Mouse (Mus musculus) activated CD4-positive, CD25-positive, alpha-beta regulatory T cell, adult 4 months (primary cell): ENCODE data around the gene Pmpca. TPM values are rescaled to one million over a fixed set of nuclear protein-coding genes. Genes with fewer than 3 reads are reported as not detected.
A peak's percentile ranks its signal among the peaks of the same experiment; 100 is the strongest.

Source experiments
- ATAC-seq: one replicate; pipeline ENCODE4 v1.8.0; 2017
- polyA plus RNA-seq, 2 experiments: library from polyadenylated mRNA; unstranded; fragments of 100-300 nt; shearing (Covaris generic); gene quantifications; one replicate each; pipeline ENCODE4 v1.2.1; 2017

The Pmpca gene
- polyA plus RNA-seq, result 10 to 100 TPM; 77.1 to 77.7 TPM

- ATAC-seq, result peak; percentile 89
Measured at GRCm38 (mm10) chr2:26389154-26389690, at the start of gene Pmpca, which contains the start of gene Entr1. Pmpca (plus strand) TSS chr2:26389339. Entr1 (minus strand) TSS chr2:26389316.

- no peak for ATAC-seq
Measured at GRCm38 (mm10) chr2:26341510-26341981, 47.6 kb upstream of the Pmpca start.

- ATAC-seq, result no peak
Measured at GRCm38 (mm10) chr2:26342044-26342443, 47.1 kb upstream of the Pmpca start.

- no peak for ATAC-seq
Measured at GRCm38 (mm10) chr2:26342609-26343490, 46.3 kb upstream of the Pmpca start.

GRCm38 (mm10) chr2:26348241-26348640, 40.9 kb upstream of the Pmpca start:
- no peak for ATAC-seq

GRCm38 (mm10) chr2:26351358-26352290, 37.5 kb upstream of the Pmpca start, which contains the start of gene Dnlz:
Dnlz (minus strand) TSS chr2:26352110.
- ATAC-seq, result peak; percentile 86

- no peak for ATAC-seq
Measured at GRCm38 (mm10) chr2:26352291-26352910, 36.7 kb upstream of the Pmpca start.

GRCm38 (mm10) chr2:26353066-26353980, 35.8 kb upstream of the Pmpca start:
- no peak for ATAC-seq

GRCm38 (mm10) chr2:26354401-26354800, 34.7 kb upstream of the Pmpca start:
- no peak for ATAC-seq

- ATAC-seq, result no peak
Measured at GRCm38 (mm10) chr2:26356231-26356630, 32.9 kb upstream of the Pmpca start.

- no peak for ATAC-seq
Measured at GRCm38 (mm10) chr2:26356678-26357077, 32.5 kb upstream of the Pmpca start.

GRCm38 (mm10) chr2:26357484-26357883, 31.7 kb upstream of the Pmpca start:
- no peak for ATAC-seq

- ATAC-seq, result no peak
Measured at GRCm38 (mm10) chr2:26358667-26359320, 30.3 kb upstream of the Pmpca start.

- ATAC-seq, result no peak
Measured at GRCm38 (mm10) chr2:26359983-26360382, 29.2 kb upstream of the Pmpca start.

- no peak for ATAC-seq
Measured at GRCm38 (mm10) chr2:26360772-26361171, 28.4 kb upstream of the Pmpca start, which contains the start of gene Card9. Card9 (minus strand) TSS chr2:26360918.

GRCm38 (mm10) chr2:26362991-26363390, 26.1 kb upstream of the Pmpca start:
- ATAC-seq, result no peak

GRCm38 (mm10) chr2:26363481-26363880, 25.7 kb upstream of the Pmpca start:
- no peak for ATAC-seq

- no peak for ATAC-seq
Measured at GRCm38 (mm10) chr2:26364738-26365465, 24.2 kb upstream of the Pmpca start.

- ATAC-seq, result no peak
Measured at GRCm38 (mm10) chr2:26367911-26368310, 21.2 kb upstream of the Pmpca start.

- ATAC-seq, result no peak
Measured at GRCm38 (mm10) chr2:26368572-26368971, 20.6 kb upstream of the Pmpca start.
